Mouse (Mus musculus) frontal cortex, postnatal 36 days (tissue): ENCODE data around the gene Trappc6a.

Experiments
- DNase-seq, 2 experiments: peaks; one replicate each; pipeline ENCODE4 v3.0.0; 2022; ENCODE audit warnings: low spot score in 2 of 2

Trappc6a gene

GRCm38 (mm10) chr7:19561431-19561764 is 53.2 kb downstream of the Trappc6a start:
- DNase-seq, result no peak

GRCm38 (mm10) chr7:19561765-19562642 is 53.8 kb downstream of the Trappc6a start:
- peak; percentile 86 to 90 for DNase-seq

- DNase-seq, result no peak
Measured at GRCm38 (mm10) chr7:19562643-19563410, 54.6 kb downstream of the Trappc6a start, which contains the start of gene Ppp1r37. Gene Ppp1r37, minus strand, starts transcription at chr7:19563076.

- DNase-seq, result no peak
Measured at GRCm38 (mm10) chr7:19563884-19564283, 55.7 kb downstream of the Trappc6a start.

- no peak for DNase-seq
Measured at GRCm38 (mm10) chr7:19564455-19564854, 56.3 kb downstream of the Trappc6a start.
